29 mouse cellular contexts compared by ENCODE assay signal in the genomic region with DNA sequence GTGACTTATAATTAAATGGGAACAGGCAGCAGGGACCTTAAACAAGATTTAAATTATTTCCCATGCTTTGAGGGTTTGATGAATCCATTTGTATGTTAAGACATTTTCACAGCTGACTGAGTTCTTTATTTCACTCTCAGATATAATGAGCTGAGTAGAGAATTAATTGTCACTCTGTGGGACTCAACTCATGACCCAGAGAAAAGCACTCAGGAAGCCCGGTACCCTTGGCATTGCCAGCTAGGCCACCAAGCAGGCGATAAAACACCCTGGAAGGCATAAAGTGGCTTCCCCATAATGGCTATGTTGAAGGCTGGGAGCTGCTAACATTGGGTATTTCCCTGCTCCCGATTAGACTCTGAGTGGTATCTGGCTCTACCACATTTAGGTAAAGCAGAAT.
DNase-seq lines count a peak whose midpoint lies in the region; ATAC-seq lines count a peak whose summit lies in the region.
"Had no signal": no experiment of that assay in that cellular context is flagged by ENCODE, and none has a peak within 500 bp of the region (broad histone marks: within the 10 kb centered on the region; RNA-seq: fewer than 3 reads in every experiment).

No protein-coding gene starts in this region.

- H3K9ac ChIP-seq in midbrain, embryonic 13.5 days (replicated peaks) = no peak overlapping the region
- H3K9ac ChIP-seq in midbrain, embryonic 11.5 days (ENCODE audit: low read length) = no peak overlapping the region
- H3K9ac ChIP-seq in forebrain, embryonic 12.5 days = no peak overlapping the region
- H3K9ac ChIP-seq in forebrain, embryonic 16.5 days (replicated peaks; ENCODE audit: low read depth, low read length) = no peak overlapping the region
- H3K9ac ChIP-seq: heart, embryonic 12.5 days; hindbrain, embryonic 15.5 days; kidney, embryonic 15.5 days; limb, embryonic 13.5 days; lung, embryonic 15.5 days had no signal

- 62% methylated on average over 3 of the region's 3 CpGs for WGBS in midbrain, embryonic 13.5 days
- 85% methylated on average over 3 of the region's 3 CpGs for WGBS in midbrain, embryonic 11.5 days
- WGBS in forebrain, embryonic 12.5 days = 34% methylated on average over 3 of the region's 3 CpGs
- 21% methylated on average over 3 of the region's 3 CpGs for WGBS in forebrain, embryonic 16.5 days

- ATAC-seq in midbrain, embryonic 13.5 days = peak; percentile 24; the same call in 1 of the 2 replicates
- ATAC-seq in midbrain, embryonic 11.5 days (ENCODE audit: low FRiP score) = no peak
- ATAC-seq in forebrain, embryonic 12.5 days (ENCODE audit: low FRiP score) = peak; percentile 64; the same call in 1 of the 2 replicates
- peak; percentile 59; the same call in 1 of the 2 replicates for ATAC-seq in forebrain, embryonic 16.5 days

- no peak overlapping the region for H3K4me3 ChIP-seq in midbrain, embryonic 13.5 days (replicated peaks)
- no peak overlapping the region for H3K4me3 ChIP-seq in midbrain, embryonic 11.5 days (ENCODE audit: low read depth, low read length)
- H3K4me3 ChIP-seq in forebrain, embryonic 12.5 days (replicated peaks) = no peak overlapping the region
- H3K4me3 ChIP-seq in forebrain, embryonic 16.5 days (replicated peaks; ENCODE audit: low read length) = no peak overlapping the region
- H3K4me3 ChIP-seq: gastrocnemius, adult 2 months; heart, adult 2 months; heart, embryonic 12.5 days; hindbrain, embryonic 15.5 days; kidney, embryonic 15.5 days; layer of hippocampus, adult 2 months; left cerebral cortex, adult 2 months; limb, embryonic 13.5 days; lung, embryonic 15.5 days had no signal

- no peaks in the 10 kb centered on the region for H3K9me3 ChIP-seq in midbrain, embryonic 13.5 days
- H3K9me3 ChIP-seq in midbrain, embryonic 11.5 days (ENCODE audit: control insufficient read depth, low read length) = no peaks in the 10 kb centered on the region
- H3K9me3 ChIP-seq in forebrain, embryonic 12.5 days = no peaks in the 10 kb centered on the region
- no peaks in the 10 kb centered on the region for H3K9me3 ChIP-seq in forebrain, embryonic 16.5 days (ENCODE audit: control insufficient read depth, low read length)
- H3K9me3 ChIP-seq: heart, embryonic 12.5 days; hindbrain, embryonic 15.5 days; kidney, embryonic 15.5 days; limb, embryonic 13.5 days; lung, embryonic 15.5 days had no signal

- DNase-seq in midbrain, embryonic 11.5 days (ENCODE audit: low spot score, missing footprints) = no peak
- peak; percentile 84 for DNase-seq in retina, postnatal 1 day
- DNase-seq in right cerebral cortex, postnatal 14 days = no peak
- DNase-seq in cerebellum, adult 11 months = no peak
- DNase-seq: adrenal gland, postnatal 10 days; cerebellum, adult 18-20 months; cerebellum, postnatal 10 days; gastrocnemius, adult 2 months; gastrocnemius, postnatal 36 days; heart, adult 2 months; kidney, adult 18-20 months; kidney, postnatal 36 days; lung, postnatal 36 days; midbrain, embryonic 14.5 days; right cerebral cortex, adult 18-20 months; right cerebral cortex, postnatal 4 days; thymus, postnatal 4 days had no signal

- H3K36me3 ChIP-seq in midbrain, embryonic 13.5 days = no peaks in the 10 kb centered on the region
- no peaks in the 10 kb centered on the region for H3K36me3 ChIP-seq in midbrain, embryonic 11.5 days (ENCODE audit: control insufficient read depth, insufficient read depth, low read length)
- H3K36me3 ChIP-seq in forebrain, embryonic 12.5 days (replicated peaks) = no peaks in the 10 kb centered on the region
- no peaks in the 10 kb centered on the region for H3K36me3 ChIP-seq in forebrain, embryonic 16.5 days (ENCODE audit: control insufficient read depth, insufficient read depth)
- H3K36me3 ChIP-seq: heart, embryonic 12.5 days; hindbrain, embryonic 15.5 days; kidney, embryonic 15.5 days; limb, embryonic 13.5 days; lung, embryonic 15.5 days had no signal

- no peaks in the 10 kb centered on the region for H3K4me1 ChIP-seq in midbrain, embryonic 13.5 days (replicated peaks)
- H3K4me1 ChIP-seq in midbrain, embryonic 11.5 days (ENCODE audit: control insufficient read depth, insufficient read depth, low read length) = no peaks in the 10 kb centered on the region
- peaks cover 6% of the 10 kb centered on the region; the same call in 1 of the 2 replicates for H3K4me1 ChIP-seq in forebrain, embryonic 12.5 days
- peaks cover 5% of the 10 kb centered on the region; the same call in 1 of the 2 replicates for H3K4me1 ChIP-seq in forebrain, embryonic 16.5 days (replicated peaks; ENCODE audit: control insufficient read depth, insufficient read depth, low read length)
- H3K4me1 ChIP-seq: heart, embryonic 12.5 days; hindbrain, embryonic 15.5 days; kidney, embryonic 15.5 days; limb, embryonic 13.5 days; lung, embryonic 15.5 days had no signal

- no peak overlapping the region for H3K27ac ChIP-seq in midbrain, embryonic 13.5 days
- no peak overlapping the region for H3K27ac ChIP-seq in midbrain, embryonic 11.5 days (ENCODE audit: low read depth, low read length)
- no peak overlapping the region for H3K27ac ChIP-seq in forebrain, embryonic 12.5 days
- no peak overlapping the region for H3K27ac ChIP-seq in forebrain, embryonic 16.5 days (ENCODE audit: low read length)
- H3K27ac ChIP-seq: gastrocnemius, adult 2 months; heart, adult 2 months; hindbrain, embryonic 15.5 days; kidney, embryonic 15.5 days; layer of hippocampus, adult 2 months; left cerebral cortex, adult 2 months; limb, embryonic 13.5 days; lung, embryonic 15.5 days had no signal

- no peak overlapping the region for H3K4me2 ChIP-seq in midbrain, embryonic 13.5 days (replicated peaks)
- no peak overlapping the region for H3K4me2 ChIP-seq in midbrain, embryonic 11.5 days
- no peak overlapping the region for H3K4me2 ChIP-seq in forebrain, embryonic 12.5 days
- H3K4me2 ChIP-seq in forebrain, embryonic 16.5 days (ENCODE audit: low read length) = no peak overlapping the region
- H3K4me2 ChIP-seq: heart, embryonic 12.5 days; hindbrain, embryonic 15.5 days; kidney, embryonic 15.5 days; limb, embryonic 13.5 days; liver, embryonic 11.5 days; lung, embryonic 15.5 days had no signal

- no peaks in the 10 kb centered on the region for H3K27me3 ChIP-seq in midbrain, embryonic 13.5 days
- H3K27me3 ChIP-seq in midbrain, embryonic 11.5 days (ENCODE audit: control insufficient read depth, insufficient read depth, low read length) = no peaks in the 10 kb centered on the region
- H3K27me3 ChIP-seq in forebrain, embryonic 12.5 days = peaks cover 17% of the 10 kb centered on the region
- H3K27me3 ChIP-seq in forebrain, embryonic 16.5 days (replicated peaks; ENCODE audit: control insufficient read depth, insufficient read depth, low read length) = no peaks in the 10 kb centered on the region
- H3K27me3 ChIP-seq: CH12.LX; heart, embryonic 12.5 days; hindbrain, embryonic 15.5 days; kidney, embryonic 15.5 days; limb, embryonic 13.5 days; lung, embryonic 15.5 days had no signal
